Mouse (Mus musculus) thymus, adult 2 months (tissue): ENCODE results near the gene Pop5. TPM values are rescaled to one million over a fixed set of nuclear protein-coding genes. Genes with fewer than 3 reads are reported as not detected.

Experiments
- DNase-seq: peaks from one replicate; pipeline ENCODE4 v3.0.0; 2021
- H3K27ac ChIP-seq: fragments of 200-500 bp; 2 replicates; pipeline ENCODE4 v1.5.1; 2012; ENCODE audit warnings: low read length, control low read depth; ENCODE audit not compliant: control insufficient read depth, insufficient read depth
- H3K27me3 ChIP-seq: fragments of 200-500 bp; 2 replicates; pipeline ENCODE4 v1.6.1; 2012; ENCODE audit warnings: mild to moderate bottlenecking, low read length, moderate library complexity, mixed read lengths; ENCODE audit not compliant: control insufficient read depth, insufficient read depth
- H3K36me3 ChIP-seq: fragments of 200-500 bp; 2 replicates; pipeline ENCODE4 v1.6.1; 2012; ENCODE audit warnings: mild to moderate bottlenecking, low read length, moderate library complexity; ENCODE audit not compliant: control insufficient read depth, insufficient read depth
- H3K4me1 ChIP-seq: fragments of 200-500 bp; replicated peaks from 2 replicates; pipeline ENCODE4 v1.6.1; 2012; ENCODE audit warnings: low read length; ENCODE audit not compliant: control insufficient read depth, insufficient read depth
- H3K4me3 ChIP-seq: fragments of 200-500 bp; 2 replicates; pipeline ENCODE4 v1.5.1; 2012; ENCODE audit warnings: mild to moderate bottlenecking, low read length, control low read depth, moderate library complexity; ENCODE audit not compliant: control insufficient read depth, insufficient read depth
- CTCF ChIP-seq: fragments of 200-500 bp; IDR thresholded peaks from 2 replicates; pipeline ENCODE4 v1.5.1; 2012; ENCODE audit warnings: mild to moderate bottlenecking, control low read depth, low read length, moderate library complexity, borderline replicate concordance; ENCODE audit not compliant: control insufficient read depth, poor library complexity, insufficient read depth; ENCODE audit errors: extremely low read depth
- POLR2A ChIP-seq: fragments of 200-500 bp; IDR thresholded peaks from 2 replicates; pipeline ENCODE4 v1.6.1; 2012; ENCODE audit warnings: mild to moderate bottlenecking, low read length, control low read depth, moderate library complexity; ENCODE audit not compliant: control insufficient read depth, poor library complexity, insufficient read depth; ENCODE audit errors: extremely low read depth
- WGBS: fragments of 180-500 bp; shearing (Covaris S2); methylation state at CpG from one replicate; pipeline ENCODE4 v1.1.7; 2018; 5-methylcytosine and 5-hydroxymethylcytosine counted together
- polyA plus RNA-seq: library from polyadenylated mRNA; depleted of rRNA; stranded (reverse); fragments of >200 nt; gene quantifications from 2 replicates; pipeline ENCODE4 v1.2.3, GENCODE M21; 2012

The Pop5 gene
- polyA plus RNA-seq, 1 experiment, result 166 TPM

DNA sequence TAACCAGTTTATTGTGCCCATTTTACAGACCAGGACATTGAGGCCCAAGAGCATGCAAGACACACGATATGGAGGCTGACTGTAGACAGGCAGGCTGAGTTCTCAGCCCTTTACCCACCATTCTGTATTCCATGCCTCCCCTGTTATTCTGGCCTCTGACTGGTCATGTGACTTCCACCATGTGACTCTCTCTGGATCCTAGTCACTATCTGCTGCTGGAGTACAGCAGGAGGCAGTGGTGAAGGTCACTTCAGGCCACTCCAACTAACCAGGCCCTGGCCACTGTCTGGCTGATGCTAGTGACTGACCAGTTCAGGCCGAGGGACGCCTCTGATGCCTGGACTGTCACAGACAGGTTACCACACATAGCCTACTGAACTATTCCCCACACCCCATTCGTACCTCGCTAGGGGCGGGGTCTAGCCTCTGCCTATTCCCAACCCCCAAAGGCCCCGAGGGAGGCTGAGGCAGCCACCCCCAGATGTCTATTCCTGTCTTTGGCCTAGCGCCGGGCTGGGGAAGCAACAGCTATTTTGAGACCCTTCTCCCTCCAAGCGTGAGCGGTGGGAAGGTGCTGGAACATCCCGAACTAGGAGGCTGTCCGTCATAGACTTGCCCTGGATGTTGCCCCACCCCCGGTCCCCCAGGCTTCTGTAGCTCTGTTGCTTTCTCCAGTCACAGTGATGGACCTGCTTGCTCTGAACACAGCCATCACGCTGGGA lies 4.6 kb upstream of the Pop5 start:
- Histone ChIP-seq H3K36me3 (no peaks in the 10 kb centered on the region), H3K27me3 (no peaks in the 10 kb centered on the region; the same call in 1 of the 2 replicates), H3K4me1 (peaks cover 6% of the 10 kb centered on the region; the same call in 1 of the 2 replicates), H3K4me3 (no peak overlapping the region), H3K27ac (no peak overlapping the region)
- 80% methylated on average over 15 of the region's 15 CpGs for WGBS
- TF ChIP-seq POLR2A (no peak), CTCF (no peak)
- no peak for DNase-seq

DNA sequence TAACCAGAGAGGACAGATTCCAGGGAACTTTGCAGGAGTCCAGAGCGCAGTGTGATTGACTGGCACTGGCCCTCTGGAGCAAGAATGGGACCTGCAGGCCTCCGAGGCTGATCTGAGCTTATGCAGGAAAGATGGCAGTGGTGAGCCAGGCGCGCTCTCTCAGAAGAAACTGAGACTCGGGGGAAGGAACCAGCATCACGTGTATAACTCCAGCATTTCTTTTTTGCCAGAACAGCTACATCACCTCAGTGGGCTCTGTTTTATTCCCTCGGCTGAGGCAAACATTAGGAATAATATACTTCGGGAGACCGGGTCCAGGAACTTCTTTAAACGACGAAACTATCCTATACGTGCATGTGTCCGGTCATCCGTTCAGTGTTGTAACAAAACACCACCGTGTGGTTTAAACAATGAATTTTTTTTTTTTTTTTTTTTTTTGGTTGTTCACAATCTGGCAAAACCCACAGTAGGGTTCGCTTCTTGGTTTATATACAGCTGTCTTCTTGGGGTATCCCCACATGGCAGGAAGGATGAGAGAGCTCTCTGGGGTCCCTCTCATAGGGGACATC lies 4.0 kb upstream of the Pop5 start:
- no peak for DNase-seq
- Histone ChIP-seq H3K27ac (no peak overlapping the region), H3K4me3 (no peak overlapping the region), H3K27me3 (no peaks in the 10 kb centered on the region; the same call in 1 of the 2 replicates), H3K4me1 (peaks cover 6% of the 10 kb centered on the region; the same call in 1 of the 2 replicates), H3K36me3 (no peaks in the 10 kb centered on the region)
- TF ChIP-seq POLR2A, result no peak
- WGBS, result 23% methylated on average over 16 of the region's 16 CpGs

DNA sequence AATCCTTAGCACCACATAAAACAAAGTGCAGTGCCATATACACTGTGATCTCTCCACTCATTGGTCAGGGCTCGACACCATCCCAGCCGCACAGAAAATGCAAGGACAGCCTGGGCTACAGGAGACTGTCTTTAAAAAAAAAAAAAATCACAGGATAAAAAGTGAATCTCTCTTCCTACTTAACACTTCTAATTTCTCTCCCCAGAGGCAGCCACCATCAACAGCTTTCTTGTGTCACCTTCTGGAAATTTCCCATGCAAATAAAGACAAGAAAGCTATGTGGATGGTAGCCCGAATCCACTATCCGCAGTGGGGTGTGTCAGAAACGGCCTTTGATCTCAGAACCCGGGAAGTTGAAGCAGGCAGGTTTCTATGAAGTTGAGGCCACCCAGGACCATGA lies 3.1 kb upstream of the Pop5 start:
- Histone ChIP-seq H3K4me3 (no peak overlapping the region), H3K36me3 (no peaks in the 10 kb centered on the region), H3K27ac (no peak overlapping the region), H3K27me3 (no peaks in the 10 kb centered on the region; the same call in 1 of the 2 replicates), H3K4me1 (peaks cover 8% of the 10 kb centered on the region)
- no peak for DNase-seq
- TF ChIP-seq CTCF, result no peak
- 74% methylated on average over 6 of the region's 6 CpGs for WGBS

DNA sequence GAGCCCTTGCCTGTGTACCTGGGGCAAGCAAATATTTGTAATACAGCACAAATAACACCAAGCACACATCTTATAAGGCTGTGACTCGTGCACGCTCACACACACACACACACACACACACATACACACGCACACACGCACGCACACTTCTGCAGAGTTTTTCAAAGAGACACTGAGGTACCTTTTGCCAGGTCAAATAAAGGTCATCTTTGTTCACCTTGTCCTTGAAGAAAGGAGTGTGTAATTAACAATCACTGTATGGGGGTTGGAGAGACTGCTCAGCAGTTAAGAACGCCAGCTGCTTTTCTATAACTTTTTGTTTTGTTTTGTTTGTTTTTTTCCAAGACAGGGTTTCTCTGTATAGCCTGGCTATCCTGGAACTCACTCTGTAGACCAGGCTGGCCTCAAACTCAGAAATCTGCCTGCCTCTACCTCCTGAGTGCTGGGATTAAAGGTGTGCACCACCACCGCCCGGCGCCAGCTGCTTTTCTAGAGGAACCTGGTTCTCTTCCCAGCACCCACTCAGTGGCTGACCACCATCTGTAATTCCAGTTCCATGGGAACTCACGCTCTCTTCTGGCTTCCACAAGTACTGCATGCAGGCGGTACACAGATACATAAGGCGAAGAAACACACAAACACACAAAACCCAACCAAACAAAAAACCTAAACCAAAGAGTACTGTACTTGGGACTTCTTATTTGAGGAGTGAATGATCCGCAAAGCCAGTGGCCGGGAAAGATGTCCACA lies 2.4 kb upstream of the Pop5 start:
- H3K36me3 ChIP-seq, result no peaks in the 10 kb centered on the region
- no peak overlapping the region for H3K4me3 ChIP-seq
- peaks cover 9% of the 10 kb centered on the region for H3K4me1 ChIP-seq
- no peak for TF ChIP-seq CTCF
- no peak for TF ChIP-seq POLR2A
- no peaks in the 10 kb centered on the region; the same call in 1 of the 2 replicates for H3K27me3 ChIP-seq
- WGBS, result 98% methylated on average over 14 of the region's 14 CpGs
- no peak overlapping the region for H3K27ac ChIP-seq
- DNase-seq, result no peak

DNA sequence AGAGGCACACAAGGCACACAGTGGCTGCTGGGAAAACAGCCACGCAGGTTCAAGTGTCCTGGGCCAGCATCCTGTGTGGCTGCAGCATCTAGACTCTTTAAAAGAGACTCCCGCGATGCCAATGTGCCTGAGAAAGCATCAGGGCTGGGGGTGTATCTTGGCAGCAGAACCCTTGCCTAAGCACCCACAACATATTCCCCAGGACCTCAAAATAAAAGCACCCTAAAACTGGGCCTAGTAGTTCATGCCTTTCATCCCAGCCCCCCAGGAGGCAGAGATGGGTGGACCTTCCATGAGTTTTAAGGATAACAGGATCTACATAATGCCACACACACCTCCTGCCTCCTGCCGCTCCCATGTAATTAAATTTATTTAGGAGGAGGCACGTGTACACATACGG lies 1.1 kb upstream of the Pop5 start:
- Histone ChIP-seq H3K27me3 (no peaks in the 10 kb centered on the region; the same call in 1 of the 2 replicates), H3K4me1 (peaks cover 13% of the 10 kb centered on the region), H3K27ac (no peak overlapping the region), H3K36me3 (no peaks in the 10 kb centered on the region), H3K4me3 (no peak overlapping the region)
- no peak for DNase-seq
- TF ChIP-seq CTCF (no peak), POLR2A (no peak)
- WGBS, result 86% methylated on average over 6 of the region's 6 CpGs

DNA sequence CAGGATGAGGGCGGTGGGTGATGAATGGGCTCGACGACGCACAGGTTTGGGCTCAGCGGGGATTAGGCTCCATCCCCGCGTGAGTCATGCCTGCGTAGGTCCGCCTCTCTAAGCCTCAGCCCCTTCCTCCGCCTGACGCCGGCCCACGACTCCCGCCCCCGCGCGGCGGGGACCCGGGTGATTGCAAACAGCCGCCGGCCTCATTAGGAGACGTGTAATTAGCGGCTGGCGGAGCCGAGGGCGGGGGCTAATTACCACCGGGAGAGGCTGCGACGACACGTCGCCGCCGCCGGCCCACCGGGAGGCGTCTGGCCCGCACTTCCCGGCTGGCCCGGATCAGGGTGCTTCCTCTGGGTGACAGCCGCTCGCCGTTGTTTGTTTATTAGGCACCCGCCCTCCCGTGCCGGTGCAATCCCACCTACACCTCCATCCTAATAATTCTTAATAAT lies 289 bp upstream of the Pop5 start:
- H3K27me3 ChIP-seq, result no peaks in the 10 kb centered on the region; the same call in 1 of the 2 replicates
- H3K4me3 ChIP-seq, result peak overlapping the region; percentile 44
- TF ChIP-seq POLR2A, result no peak
- TF ChIP-seq CTCF, result peak; percentile 52; the same call in 1 of the 2 replicates
- H3K27ac ChIP-seq, result no peak overlapping the region
- WGBS, result 1% methylated on average over 45 of the region's 45 CpGs
- H3K36me3 ChIP-seq, result peaks cover 2% of the 10 kb centered on the region
- peaks cover 13% of the 10 kb centered on the region for H3K4me1 ChIP-seq
- DNase-seq, result peak; percentile 43
